Mouse (Mus musculus): ENCODE data around the gene Dok5. TPM values are rescaled to one million over a fixed set of nuclear protein-coding genes. Genes with fewer than 3 reads are reported as not detected.
A peak's percentile ranks its signal among the peaks of the same experiment; 100 is the strongest.

The Dok5 gene
- polyA plus RNA-seq, 1 experiment from 2014 or later = 0.85 TPM

GRCm38 (mm10) chr2:170826821-170827441 is 95.3 kb downstream of the Dok5 start:
- no peaks in the 10 kb centered on the region for H3K36me3 ChIP-seq
- H3K27me3 ChIP-seq (ENCODE audit: low read depth, poor library complexity, severe bottlenecking) = no peaks in the 10 kb centered on the region
- H3K27ac ChIP-seq = peak overlapping the region; percentile 79
- peak; percentile 77 for DNase-seq (ENCODE audit: low spot score)
- H3K9me3 ChIP-seq (replicated peaks) = no peaks in the 10 kb centered on the region
- 32% methylated on average over 17 of the region's 17 CpGs for WGBS
- H3K4me1 ChIP-seq = peaks cover 32% of the 10 kb centered on the region
- peak overlapping the region; percentile 31 for H3K4me3 ChIP-seq

- Histone ChIP-seq H3K4me3 (no peak overlapping the region), H3K4me1 (peaks cover 35% of the 10 kb centered on the region), H3K27ac (no peak overlapping the region), H3K27me3 (ENCODE audit: low read depth, poor library complexity, severe bottlenecking) (no peaks in the 10 kb centered on the region), H3K36me3 (no peaks in the 10 kb centered on the region), H3K9me3 (replicated peaks) (no peaks in the 10 kb centered on the region)
- WGBS = 69% methylated on average over 7 of the region's 7 CpGs
- no peak for DNase-seq (ENCODE audit: low spot score)
Measured at GRCm38 (mm10) chr2:170828757-170829156, 97.2 kb downstream of the Dok5 start.

GRCm38 (mm10) chr2:170829191-170829611 is 97.6 kb downstream of the Dok5 start:
- H3K27me3 ChIP-seq (ENCODE audit: low read depth, poor library complexity, severe bottlenecking) = no peaks in the 10 kb centered on the region
- 81% methylated on average over 6 of the region's 6 CpGs for WGBS
- no peak for DNase-seq (ENCODE audit: low spot score)
- peaks cover 35% of the 10 kb centered on the region for H3K4me1 ChIP-seq
- no peak overlapping the region for H3K4me3 ChIP-seq
- no peaks in the 10 kb centered on the region for H3K9me3 ChIP-seq (replicated peaks)
- no peak overlapping the region for H3K27ac ChIP-seq
- H3K36me3 ChIP-seq = no peaks in the 10 kb centered on the region

- Histone ChIP-seq H3K27me3 (ENCODE audit: low read depth, poor library complexity, severe bottlenecking) (no peaks in the 10 kb centered on the region), H3K4me1 (peaks cover 35% of the 10 kb centered on the region), H3K27ac (no peak overlapping the region), H3K36me3 (no peaks in the 10 kb centered on the region), H3K4me3 (no peak overlapping the region), H3K9me3 (replicated peaks) (no peaks in the 10 kb centered on the region)
- no peak for DNase-seq (ENCODE audit: low spot score)
- WGBS = 92% methylated on average over 14 of the region's 14 CpGs
Measured at GRCm38 (mm10) chr2:170829988-170830387, 98.4 kb downstream of the Dok5 start.

- 74% methylated on average over 10 of the region's 10 CpGs for WGBS
Measured at GRCm38 (mm10) chr2:170836862-170837261, 105.3 kb downstream of the Dok5 start.

GRCm38 (mm10) chr2:170837363-170837762 is 105.8 kb downstream of the Dok5 start:
- H3K27ac ChIP-seq = peak overlapping the region; percentile 73; the same call in 1 of the 2 replicates
- H3K27me3 ChIP-seq (ENCODE audit: low read depth, poor library complexity, severe bottlenecking) = no peaks in the 10 kb centered on the region
- no peak for DNase-seq (ENCODE audit: low spot score)
- peaks cover 26% of the 10 kb centered on the region for H3K4me1 ChIP-seq
- no peaks in the 10 kb centered on the region for H3K36me3 ChIP-seq
- WGBS = 83% methylated on average over 11 of the region's 11 CpGs
- no peaks in the 10 kb centered on the region for H3K9me3 ChIP-seq (replicated peaks)
- no peak overlapping the region for H3K4me3 ChIP-seq

More at GRCm38 (mm10) chr2:170836862-170837261, 105.3 kb downstream of the Dok5 start:
- Histone ChIP-seq H3K36me3 (no peaks in the 10 kb centered on the region), H3K4me3 (no peak overlapping the region), H3K9me3 (replicated peaks) (no peaks in the 10 kb centered on the region), H3K27ac (no peak overlapping the region), H3K4me1 (peaks cover 29% of the 10 kb centered on the region), H3K27me3 (ENCODE audit: low read depth, poor library complexity, severe bottlenecking) (no peaks in the 10 kb centered on the region)
- no peak for DNase-seq (ENCODE audit: low spot score)

GRCm38 (mm10) chr2:170837824-170838557 is 106.4 kb downstream of the Dok5 start:
- H3K9me3 ChIP-seq (replicated peaks) = no peaks in the 10 kb centered on the region
- 40% methylated on average over 12 of the region's 12 CpGs for WGBS
- H3K27ac ChIP-seq = peak overlapping the region; percentile 73
- no peak overlapping the region for H3K4me3 ChIP-seq
- peaks cover 26% of the 10 kb centered on the region for H3K4me1 ChIP-seq
- H3K27me3 ChIP-seq (ENCODE audit: low read depth, poor library complexity, severe bottlenecking) = no peaks in the 10 kb centered on the region
- H3K36me3 ChIP-seq = no peaks in the 10 kb centered on the region
- DNase-seq (ENCODE audit: low spot score) = peak; percentile 53

GRCm38 (mm10) chr2:170841441-170841965 is 109.9 kb downstream of the Dok5 start:
- no peaks in the 10 kb centered on the region for H3K36me3 ChIP-seq
- DNase-seq (ENCODE audit: low spot score) = no peak
- H3K4me3 ChIP-seq = no peak overlapping the region
- peaks cover 26% of the 10 kb centered on the region for H3K4me1 ChIP-seq
- no peaks in the 10 kb centered on the region for H3K9me3 ChIP-seq (replicated peaks)
- no peaks in the 10 kb centered on the region for H3K27me3 ChIP-seq (ENCODE audit: low read depth, poor library complexity, severe bottlenecking)
- 84% methylated on average over 13 of the region's 13 CpGs for WGBS
- H3K27ac ChIP-seq = no peak overlapping the region

- Histone ChIP-seq H3K27ac (no peak overlapping the region), H3K27me3 (ENCODE audit: low read depth, poor library complexity, severe bottlenecking) (no peaks in the 10 kb centered on the region), H3K4me1 (peaks cover 17% of the 10 kb centered on the region), H3K36me3 (no peaks in the 10 kb centered on the region), H3K9me3 (replicated peaks) (no peaks in the 10 kb centered on the region), H3K4me3 (no peak overlapping the region)
- WGBS = 94% methylated on average over 10 of the region's 10 CpGs
- DNase-seq (ENCODE audit: low spot score) = no peak
Measured at GRCm38 (mm10) chr2:170845511-170845910, 113.9 kb downstream of the Dok5 start.

- Histone ChIP-seq H3K27me3 (ENCODE audit: low read depth, poor library complexity, severe bottlenecking) (no peaks in the 10 kb centered on the region), H3K4me1 (peaks cover 13% of the 10 kb centered on the region), H3K36me3 (no peaks in the 10 kb centered on the region), H3K9me3 (replicated peaks) (no peaks in the 10 kb centered on the region), H3K4me3 (no peak overlapping the region), H3K27ac (no peak overlapping the region)
- 96% methylated on average over 4 of the region's 4 CpGs for WGBS
- no peak for DNase-seq (ENCODE audit: low spot score)
Measured at GRCm38 (mm10) chr2:170850058-170850457, 118.5 kb downstream of the Dok5 start.

- Histone ChIP-seq H3K27me3 (ENCODE audit: low read depth, poor library complexity, severe bottlenecking) (no peaks in the 10 kb centered on the region), H3K27ac (no peak overlapping the region), H3K4me3 (no peak overlapping the region), H3K4me1 (peaks cover 26% of the 10 kb centered on the region), H3K9me3 (replicated peaks) (no peaks in the 10 kb centered on the region), H3K36me3 (no peaks in the 10 kb centered on the region)
- no peak for DNase-seq (ENCODE audit: low spot score)
- 90% methylated on average over 6 of the region's 6 CpGs for WGBS
Measured at GRCm38 (mm10) chr2:170852337-170852736, 120.7 kb downstream of the Dok5 start.

- 72% methylated on average over 3 of the region's 3 CpGs for WGBS
- H3K9me3 ChIP-seq (replicated peaks) = no peaks in the 10 kb centered on the region
- no peaks in the 10 kb centered on the region for H3K36me3 ChIP-seq
- H3K27ac ChIP-seq = peak overlapping the region; percentile 69; the same call in 1 of the 2 replicates
- no peaks in the 10 kb centered on the region for H3K27me3 ChIP-seq (ENCODE audit: low read depth, poor library complexity, severe bottlenecking)
- H3K4me1 ChIP-seq = peaks cover 22% of the 10 kb centered on the region
- no peak for DNase-seq (ENCODE audit: low spot score)
- no peak overlapping the region for H3K4me3 ChIP-seq
Measured at GRCm38 (mm10) chr2:170855210-170855609, 123.6 kb downstream of the Dok5 start.

- WGBS = 69% methylated on average over 5 of the region's 5 CpGs
- no peak for DNase-seq (ENCODE audit: low spot score)
- H3K27ac ChIP-seq = peak overlapping the region; percentile 69; the same call in 1 of the 2 replicates
- H3K36me3 ChIP-seq = no peaks in the 10 kb centered on the region
- no peak overlapping the region for H3K4me3 ChIP-seq
- peaks cover 22% of the 10 kb centered on the region for H3K4me1 ChIP-seq
- no peaks in the 10 kb centered on the region for H3K27me3 ChIP-seq (ENCODE audit: low read depth, poor library complexity, severe bottlenecking)
- H3K9me3 ChIP-seq (replicated peaks) = no peaks in the 10 kb centered on the region
Measured at GRCm38 (mm10) chr2:170856085-170856484, 124.5 kb downstream of the Dok5 start.
